Mouse (Mus musculus) cerebellum, adult 18-20 months (tissue): Measurements from ENCODE around the gene Adam15.

ENCODE experiments used
- DNase-seq, 2 experiments: peaks; one replicate each; pipeline ENCODE4 v3.0.0; 2021

Gene Adam15

GRCm38 (mm10) chr3:89321183-89322130, 28.3 kb downstream of the Adam15 start:
- DNase-seq: peak in 1 of 2 experiments; percentile 37

- DNase-seq: peak in 1 of 2 experiments; percentile 29
Observed at GRCm38 (mm10) chr3:89320581-89321182, 29.1 kb downstream of the Adam15 start.

- no peak for DNase-seq
Observed at GRCm38 (mm10) chr3:89319591-89320350, 30.0 kb downstream of the Adam15 start.

- no peak for DNase-seq
Observed at GRCm38 (mm10) chr3:89318971-89319590, 30.7 kb downstream of the Adam15 start.

GRCm38 (mm10) chr3:89318316-89318715, 31.5 kb downstream of the Adam15 start:
- no peak for DNase-seq

- no peak for DNase-seq
Observed at GRCm38 (mm10) chr3:89317246-89317645, 32.5 kb downstream of the Adam15 start.

GRCm38 (mm10) chr3:89316833-89317232, 33.0 kb downstream of the Adam15 start:
- DNase-seq: peak; percentile 88 to 92

GRCm38 (mm10) chr3:89315930-89316831, 33.6 kb downstream of the Adam15 start:
- DNase-seq: peak in 1 of 2 experiments; percentile 29

- DNase-seq: peak; percentile 64 to 81
Observed at GRCm38 (mm10) chr3:89315195-89315929, 34.4 kb downstream of the Adam15 start.

GRCm38 (mm10) chr3:89314791-89315190, 35.0 kb downstream of the Adam15 start:
- no peak for DNase-seq

- no peak for DNase-seq
Observed at GRCm38 (mm10) chr3:89314340-89314739, 35.5 kb downstream of the Adam15 start.

GRCm38 (mm10) chr3:89308089-89308488, 41.7 kb downstream of the Adam15 start:
- DNase-seq: peak; percentile 69 to 70

GRCm38 (mm10) chr3:89305551-89306325, 44.1 kb downstream of the Adam15 start:
- no peak for DNase-seq

- DNase-seq: no peak
Observed at GRCm38 (mm10) chr3:89305105-89305504, 44.7 kb downstream of the Adam15 start.

GRCm38 (mm10) chr3:89304440-89304839, 45.4 kb downstream of the Adam15 start:
- DNase-seq: no peak

GRCm38 (mm10) chr3:89300514-89300913, 49.3 kb downstream of the Adam15 start:
- no peak for DNase-seq

GRCm38 (mm10) chr3:89300071-89300470, 49.7 kb downstream of the Adam15 start:
- no peak for DNase-seq

- DNase-seq: no peak
Observed at GRCm38 (mm10) chr3:89299499-89299898, 50.3 kb downstream of the Adam15 start.

- no peak for DNase-seq
Observed at GRCm38 (mm10) chr3:89298908-89299307, 50.9 kb downstream of the Adam15 start.

- no peak for DNase-seq
Observed at GRCm38 (mm10) chr3:89296761-89297396, 52.9 kb downstream of the Adam15 start.
